Mouse (Mus musculus): ENCODE measurements at regions not wholly inside any gene's neighbourhood (a gene's known extent, or its start where the extent isn't known, plus 50 kb on each side); places are given as distances from the start of the nearest gene placed in this dataset.

DNA sequence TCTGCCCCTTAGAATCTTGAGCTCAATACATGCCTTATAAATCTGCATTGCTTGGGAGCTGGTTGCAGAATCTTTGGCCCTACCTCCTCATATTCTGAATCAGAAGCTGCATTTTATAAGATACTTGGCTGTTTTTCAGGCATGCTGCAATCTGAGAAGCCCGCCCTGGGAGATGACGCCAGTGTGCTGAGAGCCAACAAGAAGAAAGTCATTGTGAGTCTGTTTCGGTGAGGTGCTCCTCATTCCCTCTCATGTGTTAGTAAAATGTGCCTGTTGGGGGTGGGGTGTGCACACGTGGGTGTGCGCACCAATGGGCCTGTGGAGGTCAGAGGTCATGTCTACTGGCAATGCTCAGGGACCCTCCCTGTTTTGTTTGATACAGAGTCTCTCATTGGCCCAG, 388.7 kb downstream of the Agtpbp1 start:
- TF ChIP-seq CTCF (IDR thresholded peaks at IDR 0.05; ENCODE audit: insufficient read depth, low read depth, low read length) (no peak), POLR2A (IDR thresholded peaks at IDR 0.05; ENCODE audit: insufficient read depth, low read depth, low read length) (no peak)

Data from olfactory bulb, adult 2 months (tissue).